Mouse (Mus musculus): ENCODE data around the gene Fntb.

DNA sequence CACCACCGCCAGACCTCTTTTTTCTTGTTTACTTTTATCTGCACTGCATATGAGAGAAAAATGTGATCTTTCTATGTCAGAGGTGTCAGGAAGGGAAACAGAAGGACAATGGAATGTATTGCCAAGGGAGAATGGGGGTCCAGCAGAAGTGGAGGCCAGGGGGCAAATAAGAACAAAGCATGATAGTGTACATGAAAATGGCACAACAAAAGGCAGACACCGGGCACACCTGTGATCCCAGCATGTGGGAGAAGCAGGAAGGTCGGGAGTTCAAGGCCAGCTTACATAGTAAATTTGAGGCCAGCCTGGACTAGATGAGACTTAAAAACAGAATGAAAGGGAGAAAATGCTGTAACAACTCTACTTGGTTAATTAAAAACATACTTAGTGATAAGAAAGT lies 153.5 kb downstream of the Fntb start:
- TF ChIP-seq EP300 (IDR thresholded peaks at IDR 0.05) (no peak), CTCF (IDR thresholded peaks at IDR 0.05) (no peak)
